Comparison of ENCODE assay signal across 19 mouse cellular contexts in genomic region chr15:96096438-96096837, GRCm38 (mm10).
A peak's percentile ranks its signal among the peaks of the same experiment; 100 is the strongest.
DNase-seq lines count a peak whose midpoint lies in the region; ATAC-seq and TF ChIP-seq lines count a peak whose summit lies in the region.
"Had no signal": no experiment of that assay in that cellular context is flagged by ENCODE, and none has a peak within 500 bp of the region (broad histone marks: within the 10 kb centered on the region; RNA-seq: fewer than 3 reads in every experiment).

No protein-coding gene starts in this region.

- no peak overlapping the region for H3K9ac ChIP-seq in intestine, postnatal 0 days (ENCODE audit: low read depth, low read length)
- no peak overlapping the region for H3K9ac ChIP-seq in intestine, embryonic 16.5 days (ENCODE audit: low read depth, low read length)
- H3K9ac ChIP-seq in ES-Bruce4 (ENCODE audit: low read depth, poor library complexity, severe bottlenecking) = no peak overlapping the region
- H3K9ac ChIP-seq in stomach, postnatal 0 days (ENCODE audit: low read length) = no peak overlapping the region
- H3K9ac ChIP-seq: embryonic facial prominence, embryonic 15.5 days; forebrain, embryonic 12.5 days; neural tube, embryonic 13.5 days had no signal

- no peak for TF ChIP-seq POLR2A in ES-Bruce4 (IDR thresholded peaks at IDR 0.05; ENCODE audit: insufficient read depth, low read length)

- no peaks in the 10 kb centered on the region for H3K36me3 ChIP-seq in intestine, postnatal 0 days (ENCODE audit: control insufficient read depth, insufficient read depth)
- H3K36me3 ChIP-seq in intestine, embryonic 16.5 days (ENCODE audit: control insufficient read depth, insufficient read depth, low read length) = no peaks in the 10 kb centered on the region
- H3K36me3 ChIP-seq in ES-Bruce4 (ENCODE audit: control insufficient read depth, insufficient read depth, low read length, poor library complexity, severe bottlenecking) = no peaks in the 10 kb centered on the region
- H3K36me3 ChIP-seq in stomach, postnatal 0 days (ENCODE audit: control insufficient read depth, insufficient read depth, low read length) = no peaks in the 10 kb centered on the region
- H3K36me3 ChIP-seq: embryonic facial prominence, embryonic 15.5 days; forebrain, embryonic 12.5 days; limb, embryonic 10.5 days; neural tube, embryonic 13.5 days had no signal

- H3K27me3 ChIP-seq in intestine, postnatal 0 days (replicated peaks; ENCODE audit: control insufficient read depth, insufficient read depth, low read length) = no peaks in the 10 kb centered on the region
- H3K27me3 ChIP-seq in intestine, embryonic 16.5 days (replicated peaks; ENCODE audit: control insufficient read depth, insufficient read depth, low read length) = no peaks in the 10 kb centered on the region
- no peaks in the 10 kb centered on the region for H3K27me3 ChIP-seq in ES-Bruce4 (ENCODE audit: control insufficient read depth, insufficient read depth, low read length, poor library complexity, severe bottlenecking)
- H3K27me3 ChIP-seq in stomach, postnatal 0 days (ENCODE audit: control insufficient read depth, insufficient read depth, low read length) = no peaks in the 10 kb centered on the region
- H3K27me3 ChIP-seq: embryonic facial prominence, embryonic 15.5 days; forebrain, embryonic 12.5 days; neural tube, embryonic 13.5 days had no signal

- no peaks in the 10 kb centered on the region for H3K4me1 ChIP-seq in intestine, postnatal 0 days (replicated peaks; ENCODE audit: control insufficient read depth, insufficient read depth, low read length)
- no peaks in the 10 kb centered on the region for H3K4me1 ChIP-seq in intestine, embryonic 16.5 days (ENCODE audit: control insufficient read depth, insufficient read depth, low read length)
- no peaks in the 10 kb centered on the region for H3K4me1 ChIP-seq in ES-Bruce4 (ENCODE audit: control insufficient read depth, insufficient read depth, low read length)
- no peaks in the 10 kb centered on the region for H3K4me1 ChIP-seq in stomach, postnatal 0 days (replicated peaks; ENCODE audit: control insufficient read depth, insufficient read depth)
- H3K4me1 ChIP-seq: embryonic facial prominence, embryonic 15.5 days; forebrain, embryonic 12.5 days; neural tube, embryonic 13.5 days had no signal

- no peak for TF ChIP-seq EP300 in ES-Bruce4 (IDR thresholded peaks at IDR 0.05; ENCODE audit: insufficient read depth, low read depth, low read length)
- TF ChIP-seq EP300 in stomach, postnatal 0 days (optimal IDR thresholded peaks at IDR 0.05) = no peak

- no peaks in the 10 kb centered on the region for H3K9me3 ChIP-seq in intestine, postnatal 0 days (ENCODE audit: control insufficient read depth)
- no peaks in the 10 kb centered on the region for H3K9me3 ChIP-seq in intestine, embryonic 16.5 days (ENCODE audit: control insufficient read depth, low read length)
- H3K9me3 ChIP-seq in ES-Bruce4 (replicated peaks; ENCODE audit: control insufficient read depth, insufficient read depth, low read length, poor library complexity, severe bottlenecking) = no peaks in the 10 kb centered on the region
- no peaks in the 10 kb centered on the region for H3K9me3 ChIP-seq in stomach, postnatal 0 days (ENCODE audit: control insufficient read depth, low read length)
- H3K9me3 ChIP-seq: embryonic facial prominence, embryonic 15.5 days; forebrain, embryonic 12.5 days; limb, embryonic 10.5 days; neural tube, embryonic 13.5 days had no signal

- no peak overlapping the region for H3K4me3 ChIP-seq in intestine, postnatal 0 days (ENCODE audit: low read depth, low read length)
- no peak overlapping the region for H3K4me3 ChIP-seq in intestine, embryonic 16.5 days (ENCODE audit: low read length)
- H3K4me3 ChIP-seq in ES-Bruce4 (ENCODE audit: low read depth, low read length) = no peak overlapping the region
- H3K4me3 ChIP-seq in stomach, postnatal 0 days (ENCODE audit: low read depth, low read length) = no peak overlapping the region
- H3K4me3 ChIP-seq: embryonic facial prominence, embryonic 15.5 days; forebrain, embryonic 12.5 days; limb, embryonic 10.5 days; neural tube, embryonic 13.5 days had no signal

- TF ChIP-seq CTCF in intestine, postnatal 0 days (IDR thresholded peaks at IDR 0.05; ENCODE audit: low read depth) = peak; percentile 38
- peak; percentile 8 for TF ChIP-seq CTCF in ES-Bruce4 (IDR thresholded peaks at IDR 0.05; ENCODE audit: low read depth, low read length)
- peak; percentile 50 for TF ChIP-seq CTCF in stomach, postnatal 0 days (IDR thresholded peaks at IDR 0.05; ENCODE audit: low read depth)

- WGBS in intestine, postnatal 0 days = 69% methylated on average over 3 of the region's 3 CpGs
- 73% methylated on average over 3 of the region's 3 CpGs for WGBS in intestine, embryonic 16.5 days
- 59% methylated on average over 3 of the region's 3 CpGs for WGBS in stomach, postnatal 0 days

- no peak overlapping the region for H3K27ac ChIP-seq in intestine, postnatal 0 days (ENCODE audit: low read depth, low read length)
- no peak overlapping the region for H3K27ac ChIP-seq in intestine, embryonic 16.5 days (ENCODE audit: low read length)
- H3K27ac ChIP-seq in ES-Bruce4 (ENCODE audit: insufficient read depth, low read length) = no peak overlapping the region
- no peak overlapping the region for H3K27ac ChIP-seq in stomach, postnatal 0 days (replicated peaks)
- H3K27ac ChIP-seq: embryonic facial prominence, embryonic 15.5 days; forebrain, embryonic 12.5 days; limb, embryonic 10.5 days; neural tube, embryonic 13.5 days had no signal

- DNase-seq in thymus, postnatal 0 days (ENCODE audit: low spot score) = peak; percentile 27
- DNase-seq in thymus, postnatal 36 days = no peak
- no peak for DNase-seq in stomach, postnatal 0 days (ENCODE audit: low spot score)
- no peak for DNase-seq in cerebellum, adult 9-11 months
- DNase-seq: adrenal gland, postnatal 10 days; cerebellum, adult 2 months; heart, postnatal 10 days; kidney, adult 8-10 months; layer of hippocampus, postnatal 36 days; lung, adult 2 months; right cerebral cortex, postnatal 4 days had no signal

- H3K4me2 ChIP-seq in intestine, postnatal 0 days (replicated peaks; ENCODE audit: low read depth) = no peak overlapping the region
- H3K4me2 ChIP-seq in intestine, embryonic 16.5 days (ENCODE audit: low read depth, low read length) = no peak overlapping the region
- no peak overlapping the region for H3K4me2 ChIP-seq in stomach, postnatal 0 days (replicated peaks; ENCODE audit: low read depth)
- H3K4me2 ChIP-seq: embryonic facial prominence, embryonic 15.5 days; forebrain, embryonic 12.5 days; neural tube, embryonic 13.5 days had no signal

- ATAC-seq in intestine, postnatal 0 days = no peak
- no peak for ATAC-seq in intestine, embryonic 16.5 days
- no peak for ATAC-seq in stomach, postnatal 0 days (ENCODE audit: low FRiP score, low TSS enrichment)
- ATAC-seq: CD4-positive, CD25-positive, alpha-beta regulatory T cell, adult 4 months had no signal
